Mouse (Mus musculus) heart, embryonic 12.5 days (tissue): Measurements from ENCODE around the gene Apoc3. TPM values are rescaled to one million over a fixed set of nuclear protein-coding genes. Genes with fewer than 3 reads are reported as not detected.

Experiments used
- ATAC-seq: fragments of 200-750 bp; cut with Nextera tagmentation; 2 replicates; pipeline ENCODE4 v1.8.0; 2017; ENCODE audit warnings: moderate TSS enrichment, moderate library complexity; ENCODE audit not compliant: insufficient number of reproducible peaks, low FRiP score
- H3K27ac ChIP-seq: fragments of 300-500 bp; sonication (generic); 2 replicates; pipeline ENCODE4 v1.5.1; 2016; ENCODE audit warnings: mild to moderate bottlenecking, moderate library complexity; ENCODE audit not compliant: poor library complexity, severe bottlenecking
- H3K27me3 ChIP-seq: fragments of 300-500 bp; sonication (generic); replicated peaks from 2 replicates; pipeline ENCODE4 v1.6.1; 2016; ENCODE audit warnings: mild to moderate bottlenecking, moderate library complexity
- H3K36me3 ChIP-seq: fragments of 300-500 bp; sonication (generic); 2 replicates; pipeline ENCODE4 v1.6.1; 2016; ENCODE audit warnings: mild to moderate bottlenecking, moderate library complexity
- H3K4me1 ChIP-seq: fragments of 300-500 bp; sonication (generic); replicated peaks from 2 replicates; pipeline ENCODE4 v1.6.1; 2016; ENCODE audit warnings: mild to moderate bottlenecking
- H3K4me2 ChIP-seq: fragments of 300-500 bp; sonication (generic); 2 replicates; pipeline ENCODE4 v1.6.1; 2016; ENCODE audit warnings: mild to moderate bottlenecking, moderate library complexity
- H3K4me3 ChIP-seq: fragments of 300-500 bp; sonication (generic); 2 replicates; pipeline ENCODE4 v1.5.1; 2016; ENCODE audit warnings: mild to moderate bottlenecking
- H3K9ac ChIP-seq: fragments of 300-500 bp; sonication (generic); 2 replicates; pipeline ENCODE4 v1.6.1; 2016; ENCODE audit warnings: mild to moderate bottlenecking, moderate library complexity
- H3K9me3 ChIP-seq: fragments of 300-500 bp; sonication (generic); replicated peaks from 2 replicates; pipeline ENCODE4 v1.6.1; 2016; ENCODE audit warnings: mild to moderate bottlenecking, moderate library complexity
- WGBS: fragments of 180-500 bp; shearing (Covaris S2); methylation state at CpG from one replicate; pipeline ENCODE4 v1.1.7; 2016; 5-methylcytosine and 5-hydroxymethylcytosine counted together
- polyA plus RNA-seq: library from polyadenylated mRNA; unstranded; fragments of >200 nt; fragmentation: Nextera tagmentation; extraction: Ambion mirVana; gene quantifications from 2 replicates; pipeline ENCODE4 v1.2.1, GENCODE M21; 2016

Gene Apoc3
- polyA plus RNA-seq: not detected in 2 replicates

DNA sequence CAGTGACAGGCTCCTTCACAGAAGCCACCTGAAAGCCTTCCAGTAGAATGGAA is at the start of gene Apoc3:
Apoc3 (minus strand) TSS at position 41 of the 53 bp plus-strand sequence.
- no peak within 1 kb of the TSS for H3K27ac ChIP-seq
- no peak within 1 kb of the TSS for H3K9ac ChIP-seq
- no peak within 1 kb of the TSS for H3K4me3 ChIP-seq
- peaks cover 25% of the 10 kb centered on the region; the same call in 1 of the 2 replicates for H3K27me3 ChIP-seq
- no peak within 1 kb of the TSS for H3K4me2 ChIP-seq
- no peaks in the 10 kb centered on the region for H3K9me3 ChIP-seq
- peaks cover 3% of the 10 kb centered on the region for H3K4me1 ChIP-seq
- ATAC-seq: no peak
- no peaks in the 10 kb centered on the region for H3K36me3 ChIP-seq

GRCm38 (mm10) chr9:46282631-46283436 is 47.4 kb upstream of the Apoc3 start, which contains the start of gene Bud13:
TSS of gene Bud13 (plus strand) at chr9:46283008.
- Histone ChIP-seq H3K4me3 (peak within 1 kb of the TSS; percentile 85), H3K4me1 (peaks cover 8% of the 10 kb centered on the region), H3K27ac (peak within 1 kb of the TSS; percentile 86), H3K36me3 (peaks cover 57% of the 10 kb centered on the region), H3K4me2 (peak within 1 kb of the TSS; percentile 74), H3K9me3 (no peaks in the 10 kb centered on the region), H3K27me3 (no peaks in the 10 kb centered on the region), H3K9ac (peak within 1 kb of the TSS; percentile 92)
- ATAC-seq: peak; percentile 90
- WGBS: under 1% methylated on average over 54 of the region's 55 CpGs

- H3K9ac ChIP-seq: no peak overlapping the region
- no peak overlapping the region for H3K27ac ChIP-seq
- WGBS: 67% methylated on average over 9 of the region's 9 CpGs
- no peak overlapping the region for H3K4me3 ChIP-seq
- no peaks in the 10 kb centered on the region for H3K9me3 ChIP-seq
- H3K36me3 ChIP-seq: peaks cover 48% of the 10 kb centered on the region
- peaks cover 20% of the 10 kb centered on the region for H3K27me3 ChIP-seq
- H3K4me1 ChIP-seq: peaks cover 15% of the 10 kb centered on the region
- peak overlapping the region; percentile 94 for H3K4me2 ChIP-seq
- ATAC-seq: no peak
Observed at GRCm38 (mm10) chr9:46274494-46274893, 39.1 kb upstream of the Apoc3 start.

GRCm38 (mm10) chr9:46272677-46273454 is 37.4 kb upstream of the Apoc3 start, which contains the start of gene Zpr1:
TSS of gene Zpr1 (plus strand) at chr9:46273064.
- H3K36me3 ChIP-seq: peaks cover 37% of the 10 kb centered on the region
- H3K4me3 ChIP-seq: peak within 1 kb of the TSS; percentile 93
- H3K9ac ChIP-seq: peak within 1 kb of the TSS; percentile 81
- H3K9me3 ChIP-seq: no peaks in the 10 kb centered on the region
- H3K4me2 ChIP-seq: peak within 1 kb of the TSS; percentile 94
- peak within 1 kb of the TSS; percentile 62 for H3K27ac ChIP-seq
- WGBS: 5% methylated on average over 45 of the region's 45 CpGs
- peaks cover 15% of the 10 kb centered on the region for H3K4me1 ChIP-seq
- peaks cover 34% of the 10 kb centered on the region for H3K27me3 ChIP-seq
- ATAC-seq: peak; percentile 89

- 63% methylated on average over 9 of the region's 9 CpGs for WGBS
- peak; percentile 58 for ATAC-seq
- Histone ChIP-seq H3K9me3 (no peaks in the 10 kb centered on the region), H3K36me3 (peaks cover 29% of the 10 kb centered on the region), H3K4me1 (peaks cover 15% of the 10 kb centered on the region), H3K9ac (no peak overlapping the region), H3K4me2 (peak overlapping the region; percentile 94), H3K27me3 (peaks cover 34% of the 10 kb centered on the region), H3K4me3 (no peak overlapping the region), H3K27ac (peak overlapping the region; percentile 62; the same call in 1 of the 2 replicates)
Observed at GRCm38 (mm10) chr9:46272070-46272469, 36.6 kb upstream of the Apoc3 start.

GRCm38 (mm10) chr9:46270782-46271181 is 35.3 kb upstream of the Apoc3 start:
- Histone ChIP-seq H3K27ac (no peak overlapping the region), H3K27me3 (peaks cover 34% of the 10 kb centered on the region), H3K36me3 (peaks cover 16% of the 10 kb centered on the region), H3K9me3 (no peaks in the 10 kb centered on the region), H3K9ac (no peak overlapping the region), H3K4me3 (no peak overlapping the region), H3K4me2 (no peak overlapping the region), H3K4me1 (peaks cover 15% of the 10 kb centered on the region)
- 87% methylated on average over 4 of the region's 4 CpGs for WGBS
- ATAC-seq: no peak

- Histone ChIP-seq H3K36me3 (no peaks in the 10 kb centered on the region), H3K27me3 (peaks cover 34% of the 10 kb centered on the region), H3K4me1 (peaks cover 10% of the 10 kb centered on the region), H3K4me3 (no peak overlapping the region), H3K9ac (no peak overlapping the region), H3K9me3 (no peaks in the 10 kb centered on the region), H3K27ac (no peak overlapping the region), H3K4me2 (no peak overlapping the region)
- WGBS: 77% methylated on average over 5 of the region's 5 CpGs
- no peak for ATAC-seq
Observed at GRCm38 (mm10) chr9:46269125-46269524, 33.7 kb upstream of the Apoc3 start.

- H3K9me3 ChIP-seq: no peaks in the 10 kb centered on the region
- H3K9ac ChIP-seq: no peak within 1 kb of the TSS
- H3K27me3 ChIP-seq: peaks cover 34% of the 10 kb centered on the region
- no peak within 1 kb of the TSS for H3K4me2 ChIP-seq
- 45% methylated on average over 7 of the region's 7 CpGs for WGBS
- ATAC-seq: no peak
- no peak within 1 kb of the TSS for H3K27ac ChIP-seq
- no peaks in the 10 kb centered on the region for H3K36me3 ChIP-seq
- H3K4me1 ChIP-seq: peaks cover 3% of the 10 kb centered on the region; the same call in 1 of the 2 replicates
- H3K4me3 ChIP-seq: no peak within 1 kb of the TSS
Observed at GRCm38 (mm10) chr9:46268343-46268873, 33.0 kb upstream of the Apoc3 start, which contains the start of gene Apoa5. TSS of gene Apoa5 (plus strand) at chr9:46268633.

DNA sequence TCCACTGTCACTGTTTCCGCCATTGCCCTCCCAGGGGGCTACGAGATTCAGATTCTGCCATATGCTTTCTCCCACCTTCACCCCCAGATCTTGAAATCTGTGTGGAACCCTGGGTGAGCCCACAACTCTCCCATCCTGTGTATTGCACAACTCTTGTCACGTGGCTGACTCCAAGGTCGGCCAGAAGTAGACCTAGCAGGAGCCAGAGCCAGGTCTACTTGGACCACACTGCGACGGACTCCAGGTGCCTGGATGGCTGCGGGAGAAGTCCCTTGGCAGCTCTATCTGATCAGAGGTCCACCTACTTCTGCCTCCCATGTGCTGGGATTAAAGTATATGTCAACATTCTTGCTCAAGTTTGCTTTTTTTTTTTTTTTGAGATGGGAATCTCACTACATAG is 25.7 kb upstream of the Apoc3 start:
- H3K27ac ChIP-seq: no peak overlapping the region
- no peaks in the 10 kb centered on the region for H3K36me3 ChIP-seq
- no peak overlapping the region for H3K4me2 ChIP-seq
- H3K4me3 ChIP-seq: no peak overlapping the region
- H3K27me3 ChIP-seq: no peaks in the 10 kb centered on the region
- H3K4me1 ChIP-seq: 0 out of 2 replicates have a peak, but pooled peaks cover 4% of the 10 kb centered on the region
- no peaks in the 10 kb centered on the region for H3K9me3 ChIP-seq
- H3K9ac ChIP-seq: no peak overlapping the region
- no peak for ATAC-seq
- WGBS: 85% methylated on average over 7 of the region's 7 CpGs

- ATAC-seq: no peak
- Histone ChIP-seq H3K4me2 (no peak overlapping the region), H3K4me3 (no peak overlapping the region), H3K27me3 (no peaks in the 10 kb centered on the region), H3K4me1 (0 out of 2 replicates have a peak, but pooled peaks cover 4% of the 10 kb centered on the region), H3K36me3 (no peaks in the 10 kb centered on the region), H3K9ac (no peak overlapping the region), H3K27ac (no peak overlapping the region), H3K9me3 (no peaks in the 10 kb centered on the region)
- 78% methylated on average over 6 of the region's 6 CpGs for WGBS
Observed at GRCm38 (mm10) chr9:46259111-46259510, 23.7 kb upstream of the Apoc3 start.

DNA sequence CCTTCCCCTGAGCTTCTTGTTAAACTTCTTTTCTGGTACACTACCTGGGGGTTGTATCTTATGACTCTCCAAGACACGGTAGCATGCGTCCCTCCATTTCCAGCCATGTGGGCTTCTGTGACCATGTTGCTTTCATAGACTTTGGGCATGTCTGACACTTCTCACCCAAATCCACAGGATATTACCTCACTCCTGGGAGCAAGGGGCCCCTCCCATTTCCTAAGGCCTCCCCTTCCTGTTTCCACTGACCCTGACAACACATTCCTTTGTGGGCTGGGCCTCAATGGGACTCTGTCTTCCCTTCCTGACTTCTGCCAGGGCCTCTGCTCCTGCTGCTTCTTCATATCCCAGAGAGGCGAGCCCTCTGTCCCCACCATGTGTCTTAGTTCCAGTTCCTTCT is 22.1 kb upstream of the Apoc3 start:
- Histone ChIP-seq H3K9me3 (no peaks in the 10 kb centered on the region), H3K4me2 (no peak overlapping the region), H3K27me3 (no peaks in the 10 kb centered on the region), H3K4me1 (0 out of 2 replicates have a peak, but pooled peaks cover 4% of the 10 kb centered on the region), H3K4me3 (no peak overlapping the region), H3K36me3 (no peaks in the 10 kb centered on the region), H3K27ac (peak overlapping the region; percentile 58; the same call in 1 of the 2 replicates), H3K9ac (no peak overlapping the region)
- WGBS: 68% methylated on average over 3 of the region's 3 CpGs
- ATAC-seq: peak; percentile 80
